Mouse (Mus musculus): Measurements from ENCODE around the gene Fibp. TPM values are rescaled to one million over a fixed set of nuclear protein-coding genes. Genes with fewer than 3 reads are reported as not detected.
"Not testable (repeated sequence)": the region's sequence is repeated elsewhere in the genome, so short reads cannot be mapped to it uniquely, and the experiment has no call there.

Gene Fibp
- polyA plus RNA-seq, 3 experiments from 2014 or later = 64.2 to 112 (median 105) TPM

DNA sequence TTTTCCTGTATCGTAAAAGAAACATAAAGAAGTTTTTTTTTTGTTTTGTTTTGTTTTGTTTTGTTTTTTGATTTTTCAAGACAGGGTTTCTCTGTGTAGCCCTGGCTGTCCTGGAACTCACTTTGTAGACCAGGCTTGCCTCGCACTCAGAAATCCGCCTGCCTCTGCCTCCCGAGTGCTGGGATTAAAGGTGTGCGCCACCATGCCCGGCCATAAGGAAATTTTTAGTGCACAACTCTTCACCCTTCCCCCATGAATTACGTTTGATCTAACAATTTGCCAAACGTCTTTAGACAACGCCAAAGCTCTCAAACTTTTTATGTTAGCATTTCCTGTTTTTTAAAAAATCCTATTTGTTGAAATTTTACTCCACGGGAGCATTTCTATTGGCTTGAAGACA lies 29.3 kb downstream of the Fibp start:
- ATAC-seq = not testable (repeated sequence)

DNA sequence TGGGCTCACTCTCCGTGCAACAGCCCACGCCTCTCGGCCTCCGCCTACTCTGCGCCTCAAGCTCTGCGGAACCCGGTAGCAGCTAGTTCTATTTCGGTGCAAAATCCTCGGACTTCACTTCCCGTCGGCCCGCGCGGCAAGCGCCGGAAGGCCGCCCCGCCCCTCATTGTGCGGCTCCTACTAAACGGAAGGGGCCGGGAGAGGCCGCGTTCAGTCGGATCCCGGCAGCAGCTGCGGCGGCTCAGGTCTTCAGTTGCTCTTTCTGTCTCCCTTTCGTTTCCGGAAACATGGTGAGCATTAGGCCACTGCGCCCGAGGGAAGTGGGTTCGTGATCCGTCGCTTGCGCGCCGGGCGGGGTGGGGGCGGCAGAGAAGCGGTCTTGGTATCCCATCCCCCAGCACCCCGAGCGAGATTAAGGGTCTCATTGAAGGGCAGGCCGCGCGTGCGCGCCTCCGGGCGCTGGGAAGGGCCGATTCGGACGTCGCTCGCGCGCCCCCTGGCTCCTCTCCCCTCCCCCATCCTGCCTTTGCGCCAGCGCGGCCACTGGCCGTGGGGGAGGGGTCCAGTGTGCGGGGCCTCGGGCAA lies 30.0 kb downstream of the Fibp start, which contains the start of gene Cfl1:
TSS of gene Cfl1 (plus strand) at position 143 of the 585 bp plus-strand sequence.
- peak; percentile 57 for ATAC-seq

GRCm38 (mm10) chr19:5490898-5491708 lies 30.7 kb downstream of the Fibp start:
- peak; percentile 42 for ATAC-seq

DNA sequence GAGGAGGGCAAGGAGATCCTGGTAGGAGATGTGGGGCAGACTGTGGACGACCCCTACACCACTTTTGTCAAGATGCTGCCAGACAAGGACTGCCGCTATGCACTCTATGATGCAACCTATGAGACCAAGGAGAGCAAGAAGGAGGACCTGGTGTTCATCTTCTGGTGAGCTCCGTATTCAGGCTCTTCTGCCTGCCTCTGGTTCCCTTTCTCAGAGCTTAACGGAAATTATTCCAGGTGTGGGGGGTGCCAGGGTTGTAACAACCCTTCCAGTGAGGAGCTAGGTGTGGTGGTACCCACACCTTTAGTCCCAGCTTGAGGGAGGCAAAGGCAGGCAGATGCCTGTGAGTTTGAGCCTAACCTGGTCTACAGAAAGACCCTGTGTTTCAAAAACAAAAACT lies 32.2 kb downstream of the Fibp start:
- no peak for ATAC-seq

DNA sequence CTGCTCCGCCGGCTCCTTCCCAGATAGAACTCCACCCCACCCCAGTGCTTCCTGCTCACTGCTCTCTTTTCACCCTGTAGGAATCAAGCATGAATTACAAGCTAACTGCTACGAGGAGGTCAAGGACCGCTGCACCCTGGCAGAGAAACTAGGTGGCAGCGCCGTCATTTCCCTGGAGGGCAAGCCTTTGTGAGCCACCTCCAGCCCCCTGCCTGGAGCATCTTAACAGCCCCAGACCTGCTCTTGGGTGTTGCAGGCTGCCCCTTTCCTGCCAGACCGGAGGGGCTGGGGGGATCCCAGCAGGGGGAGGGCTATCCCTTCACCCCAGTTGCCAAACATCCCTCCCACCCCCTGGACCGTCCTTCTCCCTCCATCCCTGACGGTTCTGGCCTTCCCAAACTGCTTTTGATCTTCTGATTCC lies 32.9 kb downstream of the Fibp start:
- not testable (repeated sequence) for ATAC-seq

DNA sequence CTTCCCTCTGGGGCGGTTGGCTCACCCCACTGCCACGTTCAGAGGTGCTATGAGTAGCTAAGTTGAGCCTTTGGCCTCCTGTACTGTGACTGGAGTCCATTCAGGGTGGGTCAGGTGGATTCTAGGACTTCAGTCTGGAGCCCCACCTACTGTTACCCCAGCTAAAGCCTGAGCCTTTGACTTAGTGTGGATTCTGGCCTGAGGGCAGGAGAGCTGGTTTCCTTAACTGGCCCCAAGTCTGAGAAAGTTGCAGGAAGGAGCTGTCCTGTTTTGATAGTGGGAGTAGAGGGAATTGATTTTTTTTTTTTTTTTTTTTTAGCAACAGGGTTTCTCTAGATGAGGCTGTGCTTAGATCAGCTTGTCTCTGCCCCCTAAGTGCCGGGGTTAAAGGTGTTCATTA lies 33.9 kb downstream of the Fibp start:
- ATAC-seq = no peak

DNA sequence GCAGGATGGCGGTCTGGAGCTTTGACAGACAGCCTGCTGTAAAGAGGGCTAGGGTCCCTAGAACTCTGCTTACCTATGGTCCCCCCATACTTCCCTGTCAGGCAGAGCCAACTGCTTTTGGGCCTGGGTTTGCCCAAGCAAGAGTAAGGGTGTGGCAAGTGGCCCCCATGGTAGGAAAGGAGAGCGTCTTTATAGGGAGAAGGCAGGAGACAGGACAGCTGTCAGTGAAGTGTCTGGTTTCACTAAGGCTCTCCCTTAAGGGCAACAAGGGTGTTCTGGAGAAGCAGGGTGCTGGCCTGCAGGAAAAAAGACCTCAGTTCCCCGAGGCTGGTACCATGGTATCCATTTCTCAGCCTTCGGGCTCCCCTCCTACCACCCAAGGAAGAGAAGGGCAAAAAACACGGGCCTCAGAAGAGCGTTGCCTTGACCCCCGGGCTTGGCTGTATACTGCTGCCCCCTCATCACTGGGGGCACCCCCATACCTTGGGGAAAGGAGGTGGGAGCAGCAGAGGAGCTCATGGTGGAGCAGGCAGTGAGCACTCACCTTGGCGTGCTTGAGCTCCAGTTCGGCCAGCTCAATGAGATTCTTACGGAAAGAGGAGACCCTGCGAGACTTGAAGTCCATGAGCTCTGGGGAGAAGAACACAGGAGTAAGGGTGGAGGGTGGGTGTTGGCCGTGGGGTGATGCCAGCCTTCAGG lies 35.1 kb downstream of the Fibp start:
- no peak for ATAC-seq

DNA sequence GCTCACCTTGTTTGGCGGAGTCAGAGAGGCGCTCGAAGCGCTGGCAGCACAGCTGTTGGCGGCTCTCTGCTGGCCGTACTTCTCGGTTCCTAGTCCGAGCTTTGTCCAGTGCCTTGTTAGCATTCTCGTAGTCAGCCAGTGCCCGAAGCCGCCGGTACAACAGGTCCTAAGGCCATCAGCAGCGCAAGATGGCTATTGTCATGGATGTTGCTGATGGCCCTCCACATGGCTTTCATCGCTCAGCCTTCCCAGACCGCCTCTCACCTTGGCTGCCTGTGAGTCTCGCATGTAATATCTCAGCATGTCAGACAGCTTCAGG lies 35.6 kb downstream of the Fibp start:
- ATAC-seq = no peak

GRCm38 (mm10) chr19:5500330-5500875 lies 40.0 kb downstream of the Fibp start:
- no peak for ATAC-seq

- ATAC-seq = no peak
These were observed 43.3 kb downstream of the Fibp start, which contains the start of gene 1700020D05Rik for GRCm38 (mm10) chr19:5503687-5504086. TSS of gene 1700020D05Rik (minus strand) at chr19:5503787.

GRCm38 (mm10) chr19:5510031-5511026 lies 49.9 kb downstream of the Fibp start, which contains the start of gene Snx32:
TSS of gene Snx32 (minus strand) at chr19:5510538.
- ATAC-seq = peak; percentile 99

DNA sequence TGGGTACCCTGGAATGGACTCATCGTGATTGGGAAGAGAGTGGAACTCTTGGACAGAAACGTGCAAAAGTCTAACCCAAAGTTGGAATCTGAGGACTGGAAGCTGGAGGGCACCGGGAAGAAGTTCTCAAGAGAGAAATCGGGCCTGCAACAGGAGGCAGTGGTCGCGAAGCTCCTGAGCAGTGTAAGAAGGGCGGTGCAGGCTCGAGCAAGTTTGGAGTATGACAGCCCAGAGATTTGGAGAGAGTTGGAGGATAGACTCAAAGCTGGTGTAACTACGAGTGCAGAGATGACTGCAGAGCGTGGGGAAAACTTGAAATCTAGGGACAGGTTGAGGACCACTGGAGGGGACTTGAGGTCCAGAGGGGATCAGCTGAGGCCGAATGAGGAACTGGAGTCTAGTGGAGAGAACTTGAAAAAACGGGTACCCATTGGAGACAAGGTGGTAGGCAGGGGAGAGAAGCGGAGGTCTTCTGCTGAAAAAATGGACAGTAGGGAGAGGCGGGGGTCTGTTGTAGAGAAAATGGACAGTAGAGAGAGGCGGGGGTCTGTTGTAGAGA lies 50.7 kb downstream of the Fibp start:
- ATAC-seq = no peak

DNA sequence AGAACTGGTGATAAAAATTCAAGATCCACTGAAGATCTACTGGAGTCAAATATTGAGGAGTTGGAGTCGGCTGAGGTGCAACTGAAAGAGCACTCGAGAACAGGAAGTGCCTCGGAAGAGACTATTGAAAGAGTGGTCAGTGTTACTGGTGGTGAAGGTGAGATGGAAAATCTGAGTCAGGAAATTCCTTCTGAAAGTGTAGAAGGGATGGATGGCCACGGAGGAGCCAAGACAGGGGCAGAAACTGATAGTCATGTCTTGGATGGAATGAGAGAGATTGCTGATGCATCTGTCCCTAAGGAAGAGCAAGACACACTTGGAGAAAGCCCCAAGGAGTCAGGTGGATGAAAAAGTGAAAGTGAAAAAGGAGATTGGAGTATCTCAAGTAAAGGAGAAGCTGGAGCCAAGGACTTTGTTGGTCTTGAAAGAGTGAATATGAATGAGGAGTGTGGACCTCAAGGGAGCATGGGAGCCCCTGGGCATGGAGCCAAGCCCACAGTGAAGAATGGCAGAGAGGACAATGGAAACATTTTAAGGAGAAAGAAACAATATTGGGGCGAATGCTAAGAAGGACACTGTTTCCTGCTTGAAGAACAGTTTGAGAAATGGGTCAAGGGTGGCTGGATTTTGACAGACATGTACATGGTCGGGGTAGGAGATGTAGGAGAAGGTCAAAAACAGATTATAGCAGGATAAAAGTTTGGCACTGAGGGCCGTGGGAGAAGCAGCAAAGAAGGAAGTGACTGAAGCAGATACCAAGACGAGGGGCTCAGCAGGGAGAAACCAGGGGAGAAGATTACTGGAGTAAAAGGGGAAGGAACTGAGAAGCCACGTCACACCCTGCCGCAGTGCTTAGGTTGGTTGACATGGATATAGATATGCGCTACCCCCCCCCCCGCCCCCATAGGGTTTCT lies 51.9 kb downstream of the Fibp start:
- ATAC-seq = no peak

GRCm38 (mm10) chr19:5513005-5513349 lies 52.6 kb downstream of the Fibp start:
- no peak for ATAC-seq

Other genes with a start within 250 kb of the Fibp start
- 10 to 100 TPM; 11.8 to 19.8 (median 19.2) TPM for gene Pacs1, start 187.5 kb upstream of the Fibp start, polyA plus RNA-seq (2017; shearing (Covaris generic))
- 100 to 1,000 TPM; 316 to 410 (median 348) TPM for gene Sf3b2, start 165.2 kb upstream of the Fibp start, polyA plus RNA-seq (2017; shearing (Covaris generic))
- under 1 TPM in 1 of 3 experiments, not detected in 2; 0.15 TPM for gene Gal3st3, start 162.3 kb upstream of the Fibp start, polyA plus RNA-seq (2017; shearing (Covaris generic))
- not detected for gene Catsper1, start 124.9 kb upstream of the Fibp start, polyA plus RNA-seq (2017; shearing (Covaris generic))
- gene Cst6, start 111.0 kb upstream of the Fibp start, polyA plus RNA-seq (2017; shearing (Covaris generic)) = 10 to 100 TPM in 1 of 3 experiments, 1 to 10 TPM in 2; 3.1 to 11.4 (median 5.6) TPM
- 10 to 100 TPM; 45.7 to 58.4 (median 53.4) TPM for gene Eif1ad, start 93.9 kb upstream of the Fibp start, polyA plus RNA-seq (2017; shearing (Covaris generic))
- gene Banf1, start 93.4 kb upstream of the Fibp start, polyA plus RNA-seq (2017; shearing (Covaris generic)) = 100 to 1,000 TPM; 233 to 353 (median 259) TPM
- 10 to 100 TPM; 20.3 to 38.4 (median 27.8) TPM for gene Sart1, start 71.9 kb upstream of the Fibp start, polyA plus RNA-seq (2017; shearing (Covaris generic))
- not detected for gene Tsga10ip, start 58.1 kb upstream of the Fibp start, polyA plus RNA-seq (2017; shearing (Covaris generic))
- 10 to 100 TPM; 43.1 to 54.2 (median 47.1) TPM for gene Drap1, start 35.6 kb upstream of the Fibp start, polyA plus RNA-seq (2017; shearing (Covaris generic))
- gene AI837181, start 35.5 kb upstream of the Fibp start, polyA plus RNA-seq (2017; shearing (Covaris generic)) = 10 to 100 TPM; 14.5 to 28.0 (median 21.2) TPM
- not detected for gene Fosl1, start 13.1 kb upstream of the Fibp start, polyA plus RNA-seq (2017; shearing (Covaris generic))
- gene Ccdc85b, start 2.7 kb upstream of the Fibp start, polyA plus RNA-seq (2017; shearing (Covaris generic)) = under 1 TPM; 0.47 to 0.74 (median 0.65) TPM
- 100 to 1,000 TPM; 168 to 249 (median 216) TPM for gene Ctsw, start 7.9 kb downstream of the Fibp start, polyA plus RNA-seq (2017; shearing (Covaris generic))
- 1 to 10 TPM; 2.9 to 4.3 (median 3.8) TPM for gene Efemp2, start 13.3 kb downstream of the Fibp start, polyA plus RNA-seq (2017; shearing (Covaris generic))
- gene Mus81, start 27.8 kb downstream of the Fibp start, polyA plus RNA-seq (2017; shearing (Covaris generic)) = 10 to 100 TPM; 34.4 to 61.6 (median 36.6) TPM
- 1,000 to 10,000 TPM; 1,933 to 3,699 (median 2,060) TPM for gene Cfl1, start 29.8 kb downstream of the Fibp start, polyA plus RNA-seq (2017; shearing (Covaris generic))
- under 1 TPM; 0.44 to 0.82 (median 0.70) TPM for gene 1700020D05Rik, start 43.2 kb downstream of the Fibp start, polyA plus RNA-seq (2017; shearing (Covaris generic))
- 10 to 100 TPM; 11.7 to 26.7 (median 20.0) TPM for gene Snx32, start 49.9 kb downstream of the Fibp start, polyA plus RNA-seq (2017; shearing (Covaris generic))
- not detected for gene Ovol1, start 100.0 kb downstream of the Fibp start, polyA plus RNA-seq (2017; shearing (Covaris generic))
- 1 to 10 TPM; 5.8 to 7.4 (median 6.5) TPM for gene Ap5b1, start 107.4 kb downstream of the Fibp start, polyA plus RNA-seq (2017; shearing (Covaris generic))
- gene Rnaseh2c, start 141.3 kb downstream of the Fibp start, polyA plus RNA-seq (2017; shearing (Covaris generic)) = 100 to 1,000 TPM in 1 of 3 experiments, 10 to 100 TPM in 2; 40.8 to 104 (median 97.1) TPM
- 10 to 100 TPM; 34.5 to 46.1 (median 42.4) TPM for gene Kat5, start 149.6 kb downstream of the Fibp start, polyA plus RNA-seq (2017; shearing (Covaris generic))
- gene Rela, start 176.9 kb downstream of the Fibp start, polyA plus RNA-seq (2017; shearing (Covaris generic)) = 100 to 1,000 TPM in 2 of 3 experiments, 10 to 100 TPM in 1; 95.8 to 144 (median 126) TPM
- gene Sipa1, start 203.1 kb downstream of the Fibp start, polyA plus RNA-seq (2017; shearing (Covaris generic)) = 10 to 100 TPM; 23.3 to 28.7 (median 25.0) TPM
- 1 to 10 TPM; 6.6 to 8.7 (median 7.8) TPM for gene Map3k11, start 228.1 kb downstream of the Fibp start, polyA plus RNA-seq (2017; shearing (Covaris generic))
- 10 to 100 TPM; 14.8 to 26.0 (median 21.1) TPM for gene Pcnx3, start 228.3 kb downstream of the Fibp start, polyA plus RNA-seq (2017; shearing (Covaris generic))
- gene Kcnk7, start 243.8 kb downstream of the Fibp start, polyA plus RNA-seq (2017; shearing (Covaris generic)) = 1 to 10 TPM; 1.5 to 5.7 (median 2.6) TPM